Mouse (Mus musculus): ENCODE results near the gene Gm428.
"Not testable (repeated sequence)": the region's sequence is repeated elsewhere in the genome, so short reads cannot be mapped to it uniquely, and the experiment has no call there.

Gm428 gene

DNA sequence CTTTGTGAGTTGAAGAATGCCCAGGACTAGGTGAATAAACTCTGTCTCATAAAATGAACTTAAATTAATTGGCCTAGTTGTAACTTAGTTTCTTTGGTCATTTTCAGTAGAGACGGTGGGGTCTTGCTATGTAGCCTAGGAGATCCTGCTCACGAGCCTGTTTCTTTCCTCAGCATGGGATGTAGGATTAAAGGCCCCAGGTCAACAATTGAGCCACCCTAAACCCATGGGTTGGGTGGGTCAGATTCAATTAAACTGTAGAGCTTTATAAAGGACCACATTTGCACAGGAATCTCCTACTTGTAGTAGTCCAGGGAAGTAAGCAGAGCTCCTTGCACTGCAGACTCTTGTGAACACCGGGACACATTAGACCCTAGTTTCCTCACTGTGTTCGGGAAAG lies at the start of gene Gm428:
Gene Gm428 (plus strand): TSS at position 301 of the 400 bp plus-strand sequence.
- not testable (repeated sequence) for DNase-seq (ENCODE audit: low read depth, low spot score)

DNA sequence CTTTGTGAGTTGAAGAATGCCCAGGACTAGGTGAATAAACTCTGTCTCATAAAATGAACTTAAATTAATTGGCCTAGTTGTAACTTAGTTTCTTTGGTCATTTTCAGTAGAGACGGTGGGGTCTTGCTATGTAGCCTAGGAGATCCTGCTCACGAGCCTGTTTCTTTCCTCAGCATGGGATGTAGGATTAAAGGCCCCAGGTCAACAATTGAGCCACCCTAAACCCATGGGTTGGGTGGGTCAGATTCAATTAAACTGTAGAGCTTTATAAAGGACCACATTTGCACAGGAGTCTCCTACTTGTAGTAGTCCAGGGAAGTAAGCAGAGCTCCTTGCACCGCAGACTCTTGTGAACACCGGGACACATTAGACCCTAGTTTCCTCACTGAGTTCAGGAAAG lies 45.5 kb upstream of the Gm428 start, which contains the start of gene Gm11236:
Gene Gm11236 (plus strand): TSS at position 301 of the 400 bp plus-strand sequence.
- not testable (repeated sequence) for DNase-seq (ENCODE audit: low read depth, low spot score)

DNA sequence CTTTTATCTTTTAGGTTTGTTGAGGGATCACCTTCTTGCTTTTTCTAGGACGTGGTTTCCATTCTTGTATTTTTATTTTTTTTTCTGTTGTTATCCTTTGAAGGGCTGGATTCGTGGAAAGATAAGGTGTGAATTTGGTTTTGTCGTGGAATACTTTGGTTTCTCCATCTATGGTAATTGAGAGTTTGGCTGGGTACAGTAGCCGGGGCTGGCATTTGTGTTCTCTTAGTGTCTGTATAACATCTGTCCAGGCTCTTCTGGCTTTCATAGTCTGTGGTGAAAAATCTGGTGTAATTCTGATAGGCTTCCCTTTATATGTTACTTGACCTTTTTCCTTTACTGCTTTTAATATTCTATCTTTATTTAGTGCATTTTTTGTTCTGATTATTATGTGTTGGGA lies 21.5 kb upstream of the Gm428 start:
- DNase-seq (ENCODE audit: low read depth, low spot score) = not testable (repeated sequence)

DNA sequence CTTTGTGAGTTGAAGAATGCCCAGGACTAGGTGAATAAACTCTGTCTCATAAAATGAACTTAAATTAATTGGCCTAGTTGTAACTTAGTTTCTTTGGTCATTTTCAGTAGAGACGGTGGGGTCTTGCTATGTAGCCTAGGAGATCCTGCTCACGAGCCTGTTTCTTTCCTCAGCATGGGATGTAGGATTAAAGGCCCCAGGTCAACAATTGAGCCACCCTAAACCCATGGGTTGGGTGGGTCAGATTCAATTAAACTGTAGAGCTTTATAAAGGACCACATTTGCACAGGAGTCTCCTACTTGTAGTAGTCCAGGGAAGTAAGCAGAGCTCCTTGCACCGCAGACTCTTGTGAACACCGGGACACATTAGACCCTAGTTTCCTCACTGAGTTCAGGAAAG lies 15.3 kb upstream of the Gm428 start, which contains the start of gene Gm11239:
Gene Gm11239 (plus strand): TSS at position 301 of the 400 bp plus-strand sequence.
- not testable (repeated sequence) for DNase-seq (ENCODE audit: low read depth, low spot score)

DNA sequence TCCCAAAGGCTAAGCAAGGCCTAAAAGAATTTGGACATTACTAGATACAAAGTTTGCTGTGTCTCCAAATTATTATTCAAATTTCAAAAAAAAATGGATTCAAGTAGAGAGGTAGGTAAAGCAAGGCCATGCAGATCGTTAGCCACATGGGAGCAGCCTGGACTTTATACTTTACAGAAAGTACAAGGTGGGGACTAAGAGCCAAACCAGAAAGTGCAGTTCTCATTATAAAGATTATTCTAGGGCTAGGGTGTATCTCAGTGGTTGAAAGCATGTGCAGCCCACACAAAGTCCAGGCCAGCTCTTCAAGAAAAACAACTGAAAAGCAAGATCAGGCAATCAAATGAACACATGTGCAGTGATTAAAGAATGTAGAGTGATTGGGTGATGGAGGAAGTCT lies 35.4 kb downstream of the Gm428 start:
- DNase-seq (ENCODE audit: low read depth, low spot score) = no peak

DNA sequence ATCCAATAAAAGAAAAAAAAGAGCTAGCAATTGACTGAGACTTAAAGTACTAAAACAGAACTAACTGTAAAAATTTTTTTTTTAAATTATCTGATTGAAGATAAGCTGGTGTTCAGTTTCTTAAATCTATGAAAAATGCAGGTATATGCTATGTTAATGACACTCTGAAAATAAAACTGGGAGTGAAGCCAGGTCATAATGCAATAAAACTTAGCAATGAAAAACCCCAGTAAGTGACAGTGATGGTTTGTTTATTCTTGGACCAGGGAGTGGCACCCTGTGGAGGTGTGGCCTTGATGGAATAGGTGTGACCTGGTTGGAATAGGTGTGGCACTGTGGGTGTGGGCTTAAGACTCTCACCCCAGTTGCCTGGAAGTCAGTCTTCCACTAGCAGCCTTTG lies 36.5 kb downstream of the Gm428 start:
- no peak for DNase-seq (ENCODE audit: low read depth, low spot score)

All from R1 (cell line).